Mouse (Mus musculus) frontal cortex, postnatal 10 days (tissue): Measurements from ENCODE around the gene Tubal3.

Experiments used
- DNase-seq, 2 experiments: peaks; one replicate each; pipeline ENCODE4 v3.0.0; 2022; ENCODE audit warnings: low spot score in 2 of 2, mixed read lengths in 1 of 2

Tubal3 gene

GRCm38 (mm10) chr13:3924483-3924882 is 6.4 kb downstream of the Tubal3 start:
- no peak for DNase-seq

GRCm38 (mm10) chr13:3925632-3926031 is 7.6 kb downstream of the Tubal3 start:
- DNase-seq = no peak

- DNase-seq = no peak
Measured at GRCm38 (mm10) chr13:3926046-3926445, 8.0 kb downstream of the Tubal3 start.

- no peak for DNase-seq
Measured at GRCm38 (mm10) chr13:3944699-3945098, 26.6 kb downstream of the Tubal3 start.

GRCm38 (mm10) chr13:3945249-3945648 is 27.2 kb downstream of the Tubal3 start, which contains the start of gene Ucn3:
TSS of gene Ucn3 (minus strand) at chr13:3945349.
- DNase-seq = no peak

GRCm38 (mm10) chr13:3947267-3947666 is 29.2 kb downstream of the Tubal3 start:
- no peak for DNase-seq

- DNase-seq = no peak
Measured at GRCm38 (mm10) chr13:3949477-3949876, 31.4 kb downstream of the Tubal3 start.

- no peak for DNase-seq
Measured at GRCm38 (mm10) chr13:3951198-3951914, 33.3 kb downstream of the Tubal3 start.

GRCm38 (mm10) chr13:3968849-3969248 is 50.8 kb downstream of the Tubal3 start:
- DNase-seq = no peak
